Mouse (Mus musculus): ENCODE results near the gene Cabcoco1. TPM values are rescaled to one million over a fixed set of nuclear protein-coding genes. Genes with fewer than 3 reads are reported as not detected.

The Cabcoco1 gene
- total RNA-seq (2021) = 1 to 10 TPM; 3.0 to 3.2 TPM
- long read RNA-seq, transcript Cabcoco1-201 (8 exons, 1,262 nt) = major isoform, 17 of 20 reads
- long read RNA-seq, partial matches to known transcripts = 3 of 20 reads
- long read RNA-seq, other reads (novel, unspliced or antisense) = 0 of 20 reads

- DNase-seq (ENCODE audit: low spot score in 2 of 2) = peak; percentile 57 to 63
Measured at GRCm38 (mm10) chr10:68541139-68541942, at the start of gene Cabcoco1. Cabcoco1 (minus strand) TSS chr10:68541896.

GRCm38 (mm10) chr10:68589530-68590252 is 48.0 kb upstream of the Cabcoco1 start:
- no peak for DNase-seq (ENCODE audit: low spot score in 2 of 2)

GRCm38 (mm10) chr10:68587416-68588040 is 45.8 kb upstream of the Cabcoco1 start:
- DNase-seq (ENCODE audit: low spot score in 2 of 2) = no peak

GRCm38 (mm10) chr10:68577321-68577720 is 35.6 kb upstream of the Cabcoco1 start:
- no peak for DNase-seq (ENCODE audit: low spot score in 2 of 2)

GRCm38 (mm10) chr10:68568172-68568571 is 26.5 kb upstream of the Cabcoco1 start:
- no peak for DNase-seq (ENCODE audit: low spot score in 2 of 2)

- no peak for DNase-seq (ENCODE audit: low spot score in 2 of 2)
Measured at GRCm38 (mm10) chr10:68562344-68562743, 20.6 kb upstream of the Cabcoco1 start.

GRCm38 (mm10) chr10:68558828-68559219 is 17.1 kb upstream of the Cabcoco1 start:
- no peak for DNase-seq (ENCODE audit: low spot score in 2 of 2)

- DNase-seq (ENCODE audit: low spot score in 2 of 2) = peak; percentile 69 to 75
Measured at GRCm38 (mm10) chr10:68558105-68558827, 16.6 kb upstream of the Cabcoco1 start.

GRCm38 (mm10) chr10:68553677-68554076 is 12.0 kb upstream of the Cabcoco1 start:
- no peak for DNase-seq (ENCODE audit: low spot score in 2 of 2)

- DNase-seq (ENCODE audit: low spot score in 2 of 2) = no peak
Measured at GRCm38 (mm10) chr10:68552556-68552955, 10.9 kb upstream of the Cabcoco1 start.

GRCm38 (mm10) chr10:68551316-68551715 is 9.6 kb upstream of the Cabcoco1 start:
- DNase-seq (ENCODE audit: low spot score in 2 of 2) = no peak

- no peak for DNase-seq (ENCODE audit: low spot score in 2 of 2)
Measured at GRCm38 (mm10) chr10:68550668-68551267, 9.1 kb upstream of the Cabcoco1 start.

- no peak for DNase-seq (ENCODE audit: low spot score in 2 of 2)
Measured at GRCm38 (mm10) chr10:68543107-68543506, 1.4 kb upstream of the Cabcoco1 start.

GRCm38 (mm10) chr10:68541943-68542420 is 286 bp upstream of the Cabcoco1 start:
- no peak for DNase-seq (ENCODE audit: low spot score in 2 of 2)

- no peak for DNase-seq (ENCODE audit: low spot score in 2 of 2)
Measured at GRCm38 (mm10) chr10:68540612-68541011, 1.1 kb downstream of the Cabcoco1 start.

GRCm38 (mm10) chr10:68537261-68537950 is 4.3 kb downstream of the Cabcoco1 start:
- DNase-seq (ENCODE audit: low spot score in 2 of 2) = no peak

GRCm38 (mm10) chr10:68529364-68530049 is 12.2 kb downstream of the Cabcoco1 start:
- no peak for DNase-seq (ENCODE audit: low spot score in 2 of 2)

GRCm38 (mm10) chr10:68528958-68529357 is 12.7 kb downstream of the Cabcoco1 start:
- DNase-seq (ENCODE audit: low spot score in 2 of 2) = no peak

- DNase-seq (ENCODE audit: low spot score in 2 of 2) = no peak
Measured at GRCm38 (mm10) chr10:68522106-68522505, 19.6 kb downstream of the Cabcoco1 start.

Data from layer of hippocampus, postnatal 10 days (tissue).